Mouse (Mus musculus): ENCODE measurements around the gene Rela.

Gene Rela

GRCm38 (mm10) chr19:5637069-5638047 lies at the start of gene Rela:
Rela (plus strand) TSS chr19:5637483.
- peak; percentile 87 for DNase-seq (ENCODE audit: low spot score)

- no peak for DNase-seq (ENCODE audit: low spot score)
Observed at GRCm38 (mm10) chr19:5589159-5589558, 48.1 kb upstream of the Rela start.

- no peak for DNase-seq (ENCODE audit: low spot score)
Observed at GRCm38 (mm10) chr19:5591888-5592287, 45.4 kb upstream of the Rela start.

- DNase-seq (ENCODE audit: low spot score): no peak
Observed at GRCm38 (mm10) chr19:5599224-5599623, 38.1 kb upstream of the Rela start.

- DNase-seq (ENCODE audit: low spot score): peak; percentile 91
Observed at GRCm38 (mm10) chr19:5601752-5602541, 35.3 kb upstream of the Rela start, which contains the start of gene Rnaseh2c. Rnaseh2c (plus strand) TSS chr19:5601873.

GRCm38 (mm10) chr19:5603664-5604063 lies 33.6 kb upstream of the Rela start:
- DNase-seq (ENCODE audit: low spot score): no peak

GRCm38 (mm10) chr19:5605126-5605525 lies 32.2 kb upstream of the Rela start:
- DNase-seq (ENCODE audit: low spot score): no peak

GRCm38 (mm10) chr19:5606196-5606595 lies 31.1 kb upstream of the Rela start:
- no peak for DNase-seq (ENCODE audit: low spot score)

- no peak for DNase-seq (ENCODE audit: low spot score)
Observed at GRCm38 (mm10) chr19:5607705-5608410, 29.4 kb upstream of the Rela start.

- no peak for DNase-seq (ENCODE audit: low spot score)
Observed at GRCm38 (mm10) chr19:5608707-5609106, 28.6 kb upstream of the Rela start.

GRCm38 (mm10) chr19:5609171-5609546 lies 28.1 kb upstream of the Rela start:
- no peak for DNase-seq (ENCODE audit: low spot score)

- peak; percentile 97 for DNase-seq (ENCODE audit: low spot score)
Observed at GRCm38 (mm10) chr19:5609547-5610404, 27.5 kb upstream of the Rela start, which contains the start of gene Kat5. Kat5 (minus strand) TSS chr19:5610237.

- no peak for DNase-seq (ENCODE audit: low spot score)
Observed at GRCm38 (mm10) chr19:5611973-5612372, 25.3 kb upstream of the Rela start.

GRCm38 (mm10) chr19:5612762-5613411 lies 24.4 kb upstream of the Rela start:
- no peak for DNase-seq (ENCODE audit: low spot score)

GRCm38 (mm10) chr19:5614953-5615352 lies 22.3 kb upstream of the Rela start:
- DNase-seq (ENCODE audit: low spot score): no peak

GRCm38 (mm10) chr19:5620007-5620406 lies 17.3 kb upstream of the Rela start:
- DNase-seq (ENCODE audit: low spot score): no peak

GRCm38 (mm10) chr19:5621884-5622283 lies 15.4 kb upstream of the Rela start:
- no peak for DNase-seq (ENCODE audit: low spot score)

- no peak for DNase-seq (ENCODE audit: low spot score)
Observed at GRCm38 (mm10) chr19:5625311-5625710, 12.0 kb upstream of the Rela start.

GRCm38 (mm10) chr19:5629907-5630306 lies 7.4 kb upstream of the Rela start:
- no peak for DNase-seq (ENCODE audit: low spot score)

- no peak for DNase-seq (ENCODE audit: low spot score)
Observed at GRCm38 (mm10) chr19:5632120-5632519, 5.2 kb upstream of the Rela start.

Data from embryo, embryonic 10.5 days (tissue).